Mouse (Mus musculus): ENCODE results near the gene Pdap1.

The Pdap1 gene

GRCm38 (mm10) chr5:145081866-145082613 is 58.0 kb downstream of the Pdap1 start:
- no peak for DNase-seq (ENCODE audit: low spot score)

Data from ovary, postnatal 36 days (tissue).